Mouse (Mus musculus) MEL (cell line): ENCODE measurements at regions not wholly inside any gene's neighbourhood (a gene's known extent, or its start where the extent isn't known, plus 50 kb on each side); places are given as distances from the start of the nearest gene placed in this dataset.

Experiments used
- DNase-seq: peaks from one replicate; pipeline ENCODE4 v3.0.0; 2011; ENCODE audit warnings: low read depth, low spot score
- H3K27ac ChIP-seq: 2 replicates; pipeline ENCODE4 v1.5.1; 2012; ENCODE audit warnings: low read depth, mild to moderate bottlenecking, control low read depth, low read length, moderate library complexity; ENCODE audit not compliant: control insufficient read depth
- H3K27me3 ChIP-seq, 2 experiments: fragments of 150-350 bp in 1 of 2; sonication (generic) in 1 of 2; 2 replicates each; pipeline ENCODE4 v1.6.1; 2012; ENCODE audit warnings: low read length in 2 of 2, mild to moderate bottlenecking in 2 of 2, improper control_type of control experiment in 1 of 2, moderate library complexity in 1 of 2; ENCODE audit not compliant: insufficient read depth in 2 of 2, control insufficient read depth in 1 of 2
- H3K36me3 ChIP-seq, 2 experiments: 2 replicates each; pipeline ENCODE4 v1.6.1; 2012 to 2014; ENCODE audit warnings: low read length in 2 of 2, improper control_type of control experiment in 1 of 2, inconsistent platforms in 1 of 2, mild to moderate bottlenecking in 1 of 2; ENCODE audit not compliant: insufficient read depth in 2 of 2, control insufficient read depth in 1 of 2
- H3K4me1 ChIP-seq, 2 experiments: fragments of 150-350 bp in 1 of 2; sonication (generic) in 1 of 2; 2 replicates each; pipeline ENCODE4 v1.6.1; 2012; ENCODE audit warnings: low read length in 2 of 2, improper control_type of control experiment in 1 of 2, mild to moderate bottlenecking in 1 of 2; ENCODE audit not compliant: insufficient read depth in 2 of 2, control insufficient read depth in 1 of 2
- H3K4me3 ChIP-seq, 2 experiments: fragments of 150-350 bp in 1 of 2; sonication (generic) in 1 of 2; 2 replicates each; pipeline ENCODE4 v1.5.1; 2012; ENCODE audit warnings: low read depth in 2 of 2, low read length in 2 of 2, mild to moderate bottlenecking in 2 of 2, moderate library complexity in 2 of 2, control low read depth in 1 of 2, improper control_type of control experiment in 1 of 2; ENCODE audit not compliant: control insufficient read depth in 1 of 2, insufficient read depth in 1 of 2
- H3K79me2 ChIP-seq: 2 replicates; pipeline ENCODE4 v1.6.1; 2012; ENCODE audit warnings: mild to moderate bottlenecking, low read length, moderate library complexity; ENCODE audit not compliant: control insufficient read depth, poor library complexity, insufficient read depth
- H3K9ac ChIP-seq: 2 replicates; pipeline ENCODE4 v1.6.1; 2012; ENCODE audit warnings: low read depth, mild to moderate bottlenecking, control low read depth, low read length, moderate library complexity; ENCODE audit not compliant: control insufficient read depth, poor library complexity, severe bottlenecking
- H3K9me3 ChIP-seq: fragments of 150-350 bp; sonication (generic); replicated peaks from 2 replicates; pipeline ENCODE4 v1.6.1; 2012; ENCODE audit warnings: mild to moderate bottlenecking, low read length, improper control_type of control experiment, moderate library complexity; ENCODE audit not compliant: insufficient read depth
- BHLHE40 ChIP-seq: IDR thresholded peaks from 2 replicates; pipeline ENCODE4 v1.6.1; 2012; ENCODE audit warnings: low read depth, mild to moderate bottlenecking, inconsistent platforms, low read length, improper control_type of control experiment, borderline replicate concordance
- CTCF ChIP-seq, 3 experiments: IDR thresholded peaks in 2 of 3; conservative IDR thresholded peaks in 1 of 3; 2 replicates each; pipeline ENCODE4 v1.5.1; 2011 to 2012; ENCODE audit warnings: low read length in 3 of 3, low read depth in 2 of 3, mild to moderate bottlenecking in 2 of 3, improper control_type of control experiment in 1 of 3, inconsistent platforms in 1 of 3, mixed read lengths in 1 of 3, moderate library complexity in 1 of 3; ENCODE audit not compliant: control insufficient read depth in 1 of 3, insufficient read depth in 1 of 3, poor library complexity in 1 of 3, severe bottlenecking in 1 of 3
- E2F4 ChIP-seq: IDR thresholded peaks from 2 replicates; pipeline ENCODE4 v1.6.1; 2011; ENCODE audit warnings: low read depth, low read length, improper control_type of control experiment, borderline replicate concordance
- EP300 ChIP-seq, 2 experiments: IDR thresholded peaks; 2 replicates each; pipeline ENCODE4 v1.6.1; 2011; ENCODE audit warnings: improper control_type of control experiment in 2 of 2, low read length in 2 of 2, low read depth in 1 of 2, mild to moderate bottlenecking in 1 of 2
- ETS1 ChIP-seq: IDR thresholded peaks from 2 replicates; pipeline ENCODE4 v1.6.1; 2012; ENCODE audit warnings: low read depth, mild to moderate bottlenecking, inconsistent platforms, low read length, improper control_type of control experiment, moderate library complexity
- GABPA ChIP-seq: IDR thresholded peaks from 2 replicates; pipeline ENCODE4 v1.6.1; 2012; ENCODE audit warnings: low read depth, mild to moderate bottlenecking, inconsistent platforms, low read length, improper control_type of control experiment, moderate library complexity
- GATA1 ChIP-seq: IDR thresholded peaks from 2 replicates; pipeline ENCODE4 v1.6.1; 2011; ENCODE audit warnings: low read depth, low read length, improper control_type of control experiment
- HCFC1 ChIP-seq: IDR thresholded peaks from 2 replicates; pipeline ENCODE4 v1.6.1; 2012; ENCODE audit warnings: low read depth, mild to moderate bottlenecking, inconsistent platforms, low read length, improper control_type of control experiment, moderate library complexity
- JUND ChIP-seq: IDR thresholded peaks from 2 replicates; pipeline ENCODE4 v1.6.1; 2011; ENCODE audit warnings: low read depth, mild to moderate bottlenecking, improper control_type of control experiment, low read length
- KAT2A ChIP-seq: conservative IDR thresholded peaks from 2 replicates; pipeline ENCODE4 v1.6.1; 2012; ENCODE audit warnings: low read depth, low read length, improper control_type of control experiment, inconsistent platforms
- MAX ChIP-seq: IDR thresholded peaks from 2 replicates; pipeline ENCODE4 v1.6.1; 2011; ENCODE audit warnings: low read length, improper control_type of control experiment
- MAZ ChIP-seq: IDR thresholded peaks from 2 replicates; pipeline ENCODE4 v1.6.1; 2012; ENCODE audit warnings: low read depth, mild to moderate bottlenecking, inconsistent platforms, low read length, improper control_type of control experiment
- MEF2A ChIP-seq: IDR thresholded peaks from 2 replicates; pipeline ENCODE4 v1.6.1; 2014; ENCODE audit warnings: low read depth, mild to moderate bottlenecking, inconsistent platforms, low read length, improper control_type of control experiment; ENCODE audit not compliant: poor library complexity, insufficient replicate concordance, severe bottlenecking; ENCODE audit errors: extremely low read depth
- MXI1 ChIP-seq: IDR thresholded peaks from 2 replicates; pipeline ENCODE4 v1.6.1; 2011; ENCODE audit warnings: mild to moderate bottlenecking, low read depth, low read length, improper control_type of control experiment
- MYB ChIP-seq: IDR thresholded peaks from 2 replicates; pipeline ENCODE4 v1.6.1; 2011; ENCODE audit warnings: mild to moderate bottlenecking, low read depth, low read length, improper control_type of control experiment
- MYC ChIP-seq: IDR thresholded peaks from 2 replicates; pipeline ENCODE4 v1.6.1; 2011; ENCODE audit warnings: low read depth, mild to moderate bottlenecking, low read length, improper control_type of control experiment, moderate library complexity
- POLR2A ChIP-seq, 2 experiments: IDR thresholded peaks; 2 replicates each; pipeline ENCODE4 v1.6.1; 2011 to 2012; ENCODE audit warnings: low read length in 2 of 2, mild to moderate bottlenecking in 2 of 2, control low read depth in 1 of 2, improper control_type of control experiment in 1 of 2, low read depth in 1 of 2, moderate library complexity in 1 of 2; ENCODE audit not compliant: control insufficient read depth in 1 of 2, insufficient read depth in 1 of 2, poor library complexity in 1 of 2
- POLR2AphosphoS5 ChIP-seq: IDR thresholded peaks from 2 replicates; pipeline ENCODE4 v1.6.1; 2012; ENCODE audit warnings: low read depth, borderline replicate concordance, mild to moderate bottlenecking, inconsistent platforms, low read length, moderate library complexity, mixed read lengths
- RCOR1 ChIP-seq: IDR thresholded peaks from 2 replicates; pipeline ENCODE4 v1.6.1; 2012; ENCODE audit warnings: low read depth, mild to moderate bottlenecking, inconsistent platforms, low read length, improper control_type of control experiment
- SIN3A ChIP-seq: IDR thresholded peaks from 2 replicates; pipeline ENCODE4 v1.6.1; 2012; ENCODE audit warnings: low read length, improper control_type of control experiment, inconsistent platforms
- TAL1 ChIP-seq: IDR thresholded peaks from 2 replicates; pipeline ENCODE4 v1.6.1; 2012; ENCODE audit warnings: mild to moderate bottlenecking, inconsistent platforms, low read length, moderate library complexity, mixed read lengths
- TBP ChIP-seq: IDR thresholded peaks from 2 replicates; pipeline ENCODE4 v1.8.0; 2011; ENCODE audit warnings: low read depth, low read length, improper control_type of control experiment
- TCF12 ChIP-seq: IDR thresholded peaks from 2 replicates; pipeline ENCODE4 v1.6.1; 2014; ENCODE audit warnings: low read depth, mild to moderate bottlenecking, inconsistent platforms, low read length, improper control_type of control experiment, moderate library complexity
- UBTF ChIP-seq: IDR thresholded peaks from 2 replicates; pipeline ENCODE4 v1.6.1; 2012; ENCODE audit warnings: low read depth, mild to moderate bottlenecking, inconsistent platforms, low read length, improper control_type of control experiment, moderate library complexity, borderline replicate concordance; ENCODE audit not compliant: insufficient read depth
- USF2 ChIP-seq, 2 experiments: IDR thresholded peaks; 2 replicates each; pipeline ENCODE4 v1.6.1; 2011 to 2012; ENCODE audit warnings: improper control_type of control experiment in 2 of 2, low read length in 2 of 2, borderline replicate concordance in 1 of 2, inconsistent platforms in 1 of 2, low read depth in 1 of 2, mild to moderate bottlenecking in 1 of 2; ENCODE audit not compliant: insufficient read depth in 1 of 2
- ZKSCAN1 ChIP-seq: IDR thresholded peaks from 2 replicates; pipeline ENCODE4 v1.6.1; 2012; ENCODE audit warnings: low read depth, mild to moderate bottlenecking, inconsistent platforms, low read length, improper control_type of control experiment, moderate library complexity
- ZNF384 ChIP-seq: IDR thresholded peaks from 2 replicates; pipeline ENCODE4 v1.6.1; 2012; ENCODE audit warnings: low read depth, mild to moderate bottlenecking, inconsistent platforms, low read length, improper control_type of control experiment

GRCm38 (mm10) chr5:52048790-52049189 is 141.5 kb downstream of the Dhx15 start:
- H3K4me1 ChIP-seq: peaks cover 27 to 33% of the 10 kb centered on the region in 2 experiments
- H3K27ac ChIP-seq: no peak overlapping the region
- no peak for TF ChIP-seq CTCF (IDR thresholded peaks at IDR 0.05 in 2 of 3, conservative IDR thresholded peaks at IDR 0.05 in 1 of 3; ENCODE audit: control insufficient read depth in 1 of 3, insufficient read depth in 1 of 3, low read depth in 2 of 3, low read length in 3 of 3, poor library complexity in 1 of 3, severe bottlenecking in 1 of 3)
- TF ChIP-seq USF2 (IDR thresholded peaks at IDR 0.05; ENCODE audit: borderline replicate concordance in 1 of 2, insufficient read depth in 1 of 2, low read depth in 1 of 2, low read length in 2 of 2): no peak
- peak; percentile 57; the same call in 1 of the 2 replicates for TF ChIP-seq GATA1
- TF ChIP-seq KAT2A: no peak
- TF ChIP-seq ZKSCAN1: no peak
- TF ChIP-seq POLR2A (IDR thresholded peaks at IDR 0.05; ENCODE audit: control insufficient read depth in 1 of 2, insufficient read depth in 1 of 2, low read depth in 1 of 2, low read length in 2 of 2, poor library complexity in 1 of 2): no peak
- TF ChIP-seq POLR2AphosphoS5: no peak
- no peak for TF ChIP-seq ZNF384
- TF ChIP-seq RCOR1: peak; percentile 42; the same call in 1 of the 2 replicates
- peak in 1 of 2 experiments; percentile 65; a peak in 2 of 4 replicates for TF ChIP-seq EP300 (IDR thresholded peaks at IDR 0.05; ENCODE audit: low read depth in 1 of 2, low read length in 2 of 2)
- no peak for TF ChIP-seq BHLHE40
- no peak for TF ChIP-seq SIN3A
- peak; percentile 52; the same call in 1 of the 2 replicates for TF ChIP-seq TCF12
- TF ChIP-seq HCFC1: no peak
- TF ChIP-seq MEF2A: no peak
- peak; percentile 38; the same call in 1 of the 2 replicates for TF ChIP-seq ETS1
- TF ChIP-seq GABPA: no peak
- H3K9ac ChIP-seq: no peak overlapping the region
- H3K9me3 ChIP-seq: no peaks in the 10 kb centered on the region
- no peak overlapping the region for H3K4me3 ChIP-seq
- peak; percentile 44 for DNase-seq
- H3K27me3 ChIP-seq: no peaks in the 10 kb centered on the region
- H3K36me3 ChIP-seq: peaks cover 0 to 40% of the 10 kb centered on the region in 2 experiments; a peak in 2 of 4 replicates
- no peaks in the 10 kb centered on the region for H3K79me2 ChIP-seq

- peak overlapping the region; percentile 92 for H3K27ac ChIP-seq
- TF ChIP-seq TAL1 (no peak), ETS1 (peak; percentile 96), EP300 (IDR thresholded peaks at IDR 0.05; ENCODE audit: low read depth in 1 of 2, low read length in 2 of 2) (peak; percentile 98 to 99), MXI1 (peak; percentile 74), UBTF (no peak), JUND (peak; percentile 90), MYB (peak; percentile 89), RCOR1 (peak; percentile 84), MYC (peak; percentile 78; the same call in 1 of the 2 replicates), TBP (peak; percentile 48; the same call in 1 of the 2 replicates), GABPA (no peak), E2F4 (no peak), USF2 (IDR thresholded peaks at IDR 0.05; ENCODE audit: borderline replicate concordance in 1 of 2, insufficient read depth in 1 of 2, low read depth in 1 of 2, low read length in 2 of 2) (no peak), MAX (peak; percentile 84), TCF12 (peak; percentile 85), MAZ (peak; percentile 15; the same call in 1 of the 2 replicates), GATA1 (peak; percentile 98), BHLHE40 (peak; percentile 99), ZNF384 (no peak), SIN3A (peak; percentile 89), MEF2A (no peak), ZKSCAN1 (no peak)
- peaks cover 0 to 52% of the 10 kb centered on the region in 2 experiments; a peak in 2 of 4 replicates for H3K36me3 ChIP-seq
- H3K27me3 ChIP-seq: no peaks in the 10 kb centered on the region
- H3K4me3 ChIP-seq: no peak overlapping the region
- peak overlapping the region; percentile 25; the same call in 1 of the 2 replicates for H3K9ac ChIP-seq
- H3K9me3 ChIP-seq: no peaks in the 10 kb centered on the region
- peaks cover 33 to 45% of the 10 kb centered on the region in 2 experiments for H3K4me1 ChIP-seq
- H3K79me2 ChIP-seq: no peaks in the 10 kb centered on the region
- peak; percentile 86 for DNase-seq
These were observed 143.6 kb downstream of the Dhx15 start for GRCm38 (mm10) chr5:52046704-52047103.
